Mouse (Mus musculus): ENCODE measurements around the gene Sept12. TPM values are rescaled to one million over a fixed set of nuclear protein-coding genes. Genes with fewer than 3 reads are reported as not detected.

The Sept12 gene
- total RNA-seq (2021), result not detected

DNA sequence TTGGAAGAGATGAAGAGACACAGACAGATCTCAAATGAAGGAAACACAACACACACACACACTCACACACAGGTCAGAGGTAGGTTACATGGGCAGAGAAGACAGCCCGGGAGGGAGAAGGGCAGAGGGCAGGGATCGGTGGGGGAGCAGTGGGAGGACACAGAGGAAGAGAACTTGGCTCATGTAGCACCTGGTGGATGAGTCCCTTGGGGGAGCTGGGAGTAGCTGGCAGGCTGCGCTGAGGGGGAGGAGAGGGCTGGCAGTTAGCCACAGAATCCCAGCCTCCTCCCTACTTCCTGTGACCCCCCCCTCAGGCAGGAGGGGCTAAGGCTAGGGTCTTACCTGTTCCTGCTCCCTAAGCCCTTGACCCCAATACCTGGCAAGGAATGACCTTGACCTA lies at the start of gene Sept12:
Gene Sept12, minus strand, starts transcription at position 300 of the 400 bp plus-strand sequence.
- no peak for DNase-seq (ENCODE audit: low spot score)
- intact Hi-C loops (cut with DNase I), result no loop called here

DNA sequence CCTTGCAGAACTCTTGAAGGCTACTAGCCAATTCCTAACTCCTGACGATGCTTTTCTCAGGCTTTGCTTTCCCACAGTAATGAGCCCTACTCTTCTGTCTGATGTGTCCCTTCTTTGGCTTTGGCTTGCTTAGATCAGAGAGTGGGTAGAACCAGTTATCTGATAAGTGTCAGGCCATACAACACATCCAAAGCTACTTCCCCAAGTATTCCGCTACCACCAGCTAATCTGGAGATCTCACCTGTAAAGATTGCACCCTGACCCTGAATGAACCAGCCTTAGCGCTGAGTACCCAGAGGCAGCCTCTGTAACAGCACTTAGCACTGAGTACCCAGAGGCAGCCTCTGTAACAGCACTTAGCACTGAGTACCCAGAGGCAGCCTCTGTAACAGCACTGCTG lies 47.7 kb upstream of the Sept12 start:
- intact Hi-C loops (cut with DNase I), result loop anchor here (5.0 kb wide), 1 partner anchor 83 kb away; the partner anchor contains the start of gene Anks3
- no peak for DNase-seq (ENCODE audit: low spot score)

DNA sequence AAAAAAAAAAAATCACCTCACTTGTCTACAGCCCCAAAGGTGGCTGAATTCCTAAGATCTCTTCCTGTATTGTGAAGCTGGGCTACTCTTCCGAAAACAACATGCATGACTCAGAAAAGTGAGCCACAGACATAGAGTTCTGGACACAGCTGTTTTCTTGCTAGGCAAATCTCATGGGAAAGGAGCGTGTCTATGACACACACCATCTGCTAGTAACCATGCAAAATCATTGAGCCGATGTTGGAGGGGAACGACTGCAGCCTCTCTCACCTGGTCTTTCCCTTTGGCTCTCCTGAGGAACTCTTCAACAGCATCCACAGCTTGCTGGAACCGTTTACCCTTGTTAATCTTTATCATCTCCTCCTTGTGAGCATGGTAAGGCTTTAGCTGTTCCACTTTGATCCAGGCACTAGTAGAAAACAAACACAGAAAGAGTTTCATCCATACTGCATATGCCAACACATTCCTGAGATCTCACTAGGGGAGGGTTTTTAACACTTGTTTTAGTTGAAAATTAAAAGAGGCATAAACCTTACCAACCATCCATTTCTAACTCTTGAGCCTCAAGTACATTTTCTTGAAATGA lies 39.1 kb upstream of the Sept12 start:
- no peak for DNase-seq (ENCODE audit: low spot score)

DNA sequence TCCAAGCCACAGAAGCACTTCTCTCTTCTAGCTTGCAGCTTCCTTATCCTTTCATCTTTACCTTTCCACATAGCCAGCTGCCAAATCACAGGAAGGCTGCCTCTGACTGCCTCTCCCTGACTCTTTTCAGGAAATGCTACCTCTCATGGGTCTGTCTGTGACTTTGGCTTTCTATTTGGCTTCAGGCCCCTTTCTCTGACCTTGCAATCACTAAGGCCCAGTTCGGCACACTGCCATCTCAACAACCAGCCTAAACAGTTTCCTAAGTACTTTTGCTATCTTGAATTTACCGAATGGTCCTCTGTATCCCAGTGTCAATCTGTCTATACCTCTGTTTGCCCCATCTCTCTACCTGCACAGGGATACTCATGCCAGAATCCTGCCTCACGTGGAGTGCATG lies 37.9 kb upstream of the Sept12 start:
- DNase-seq (ENCODE audit: low spot score), result no peak
- intact Hi-C loops (cut with DNase I), result no loop called here

More for the DNA sequence above, 39.1 kb upstream of the Sept12 start:
- intact Hi-C loops (cut with DNase I), result no loop called here

DNA sequence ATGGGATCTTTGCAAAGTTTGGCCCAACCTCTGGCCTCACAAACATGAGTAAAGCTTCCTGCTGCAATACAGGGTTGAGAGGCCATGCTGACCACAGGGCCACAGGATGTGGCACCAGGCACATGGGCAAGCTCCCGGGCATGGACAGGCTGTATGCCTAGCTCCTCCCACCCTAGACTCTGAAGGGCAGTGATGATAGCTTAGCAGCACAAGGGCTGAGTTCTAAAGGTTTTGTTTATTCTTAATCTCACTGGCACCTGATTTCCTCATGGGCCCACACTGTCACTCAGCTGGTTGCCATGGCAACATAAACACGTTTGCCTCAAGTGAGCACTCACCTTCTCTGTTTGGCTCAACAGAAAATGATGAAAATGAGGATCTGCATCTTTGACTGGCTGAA lies 32.2 kb upstream of the Sept12 start:
- intact Hi-C loops (cut with DNase I), result no loop called here

DNA sequence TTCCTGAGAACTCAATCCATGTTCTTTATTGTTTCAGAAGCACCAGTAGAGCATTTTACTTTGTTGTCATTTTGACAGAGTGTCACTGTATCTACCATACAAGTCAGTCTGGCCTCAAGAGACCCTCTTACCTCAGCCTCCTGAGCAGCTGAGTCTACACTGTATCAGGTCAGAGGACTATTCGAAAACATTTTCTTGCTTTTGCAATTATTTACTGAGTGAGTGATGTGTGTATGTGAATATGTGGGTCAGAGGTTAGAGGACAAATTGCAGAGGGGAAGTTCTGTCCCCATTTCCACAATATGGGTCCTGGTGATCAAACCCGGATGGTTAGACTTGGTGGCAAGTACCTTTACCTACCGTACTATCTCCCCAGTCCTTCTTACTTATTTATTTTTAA lies 26.4 kb upstream of the Sept12 start:
- intact Hi-C loops (cut with DNase I), result no loop called here
- no peak for DNase-seq (ENCODE audit: low spot score)

More for the DNA sequence above, 32.2 kb upstream of the Sept12 start:
- DNase-seq (ENCODE audit: low spot score), result no peak

DNA sequence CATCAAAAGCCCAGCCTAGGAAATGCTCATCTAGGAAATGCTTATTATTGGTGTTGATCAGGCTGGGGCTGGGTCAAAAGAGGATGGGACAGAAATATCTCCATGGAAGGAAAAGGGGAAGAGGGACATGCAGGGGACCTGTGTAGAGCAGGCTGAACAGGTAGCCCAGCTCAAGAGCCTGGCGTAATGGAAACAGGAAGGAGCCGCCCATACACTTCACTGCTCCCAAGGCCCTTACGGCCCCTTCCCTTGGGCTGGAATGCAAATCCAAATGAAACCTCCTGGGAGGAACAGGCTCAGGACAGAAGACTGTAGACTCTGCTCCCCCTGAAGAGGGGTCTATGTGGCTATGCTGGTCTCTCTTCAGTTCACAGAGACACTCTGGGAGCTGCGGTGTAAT lies 16.9 kb upstream of the Sept12 start:
- intact Hi-C loops (cut with DNase I), result loop anchor here (5.0 kb wide), 1 partner anchor 47 kb away; no protein-coding TSS in a partner anchor
- no peak for DNase-seq (ENCODE audit: low spot score)

DNA sequence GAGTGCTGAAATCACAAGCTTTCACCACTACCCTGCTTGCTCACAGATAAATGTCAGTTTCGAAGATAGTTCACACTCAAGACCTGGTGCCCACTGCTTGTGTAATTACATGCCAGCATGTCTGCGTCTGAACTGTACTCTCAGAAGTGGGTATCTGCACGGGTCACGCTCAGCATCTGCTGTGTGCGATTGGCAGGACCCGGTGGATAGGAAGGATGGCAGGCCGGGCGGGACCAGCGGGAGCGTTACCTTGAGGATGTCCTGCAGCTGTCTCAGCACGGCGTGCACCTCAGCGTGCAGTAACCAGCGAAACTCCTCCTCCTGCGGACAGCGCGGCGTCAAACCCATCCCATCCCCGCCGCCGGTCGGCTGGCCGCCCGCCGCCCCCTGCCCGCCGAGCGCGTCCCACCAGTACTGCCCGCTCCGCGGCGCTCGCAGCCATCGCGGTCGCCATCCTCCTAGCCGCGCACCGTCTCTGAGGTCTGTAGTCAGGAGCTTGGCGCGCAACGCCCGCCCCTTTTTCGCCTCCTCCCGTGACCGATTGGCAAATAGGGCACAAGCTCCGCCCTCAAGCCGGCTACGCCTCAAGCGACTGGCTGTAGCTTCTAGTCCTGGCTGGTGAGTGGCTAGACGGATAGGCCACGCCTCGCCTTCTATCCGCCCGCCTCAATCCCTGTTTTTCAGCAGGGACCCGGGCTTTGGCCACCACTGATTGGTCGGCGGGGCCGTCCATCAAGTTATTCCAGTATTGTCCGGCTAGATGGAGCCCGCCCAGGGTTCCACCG lies 15.6 kb upstream of the Sept12 start, which contains the start of gene Rogdi:
Gene Rogdi, minus strand, starts transcription at position 500 of the 785 bp plus-strand sequence.
- intact Hi-C loops (cut with DNase I), result loop anchor here (5.0 kb wide), 1 partner anchor 46 kb away; no protein-coding TSS in a partner anchor
- peak; percentile 98 for DNase-seq (ENCODE audit: low spot score)

DNA sequence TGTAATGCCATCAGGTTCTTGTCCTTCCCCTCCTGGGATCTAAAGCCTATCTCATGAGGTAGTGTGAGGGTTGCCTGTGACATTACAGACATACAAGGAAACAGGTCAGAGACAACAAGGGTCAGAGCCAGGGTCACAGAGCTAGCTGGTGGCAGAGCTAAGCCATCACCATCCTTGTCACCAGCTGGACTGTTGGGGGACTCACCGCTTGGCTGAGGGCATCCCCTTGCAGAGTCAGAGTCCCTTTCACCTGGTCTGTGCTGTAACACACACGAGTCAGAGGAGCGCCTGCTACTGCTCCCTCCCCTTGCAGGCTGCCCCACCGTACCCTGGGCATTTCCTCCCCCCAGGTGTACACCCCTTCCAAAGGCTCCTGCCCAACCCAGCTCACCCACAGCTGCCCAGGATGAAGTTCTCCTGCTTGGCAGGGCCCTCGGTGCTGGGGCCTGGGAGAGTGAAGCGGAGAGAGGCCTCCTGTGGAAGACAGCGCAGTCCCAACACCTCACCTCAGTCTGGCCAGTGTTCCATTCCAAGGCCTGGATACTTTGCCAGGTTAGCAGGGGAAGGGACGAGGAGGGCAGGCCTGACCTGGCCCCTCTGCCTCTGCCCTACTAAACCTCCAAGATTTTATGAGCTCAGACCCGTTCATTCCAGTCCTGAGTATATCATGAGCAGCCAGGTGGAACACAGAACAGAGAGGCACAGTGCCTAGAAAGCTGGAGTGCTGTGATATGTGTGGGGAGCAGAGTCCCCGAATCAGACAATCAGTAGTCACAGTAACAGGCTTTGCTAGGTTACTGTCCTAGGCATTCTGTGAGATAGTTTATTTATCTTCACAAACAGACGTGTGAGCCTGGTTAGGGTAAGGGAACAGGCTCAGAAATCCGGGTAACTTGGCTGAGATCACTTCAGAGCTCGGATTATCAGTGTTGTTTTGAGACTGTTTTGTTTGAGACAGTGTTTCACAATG lies 14.7 kb upstream of the Sept12 start:
- intact Hi-C loops (cut with DNase I), result loop anchor here (5.0 kb wide), 1 partner anchor 45 kb away; no protein-coding TSS in a partner anchor

DNA sequence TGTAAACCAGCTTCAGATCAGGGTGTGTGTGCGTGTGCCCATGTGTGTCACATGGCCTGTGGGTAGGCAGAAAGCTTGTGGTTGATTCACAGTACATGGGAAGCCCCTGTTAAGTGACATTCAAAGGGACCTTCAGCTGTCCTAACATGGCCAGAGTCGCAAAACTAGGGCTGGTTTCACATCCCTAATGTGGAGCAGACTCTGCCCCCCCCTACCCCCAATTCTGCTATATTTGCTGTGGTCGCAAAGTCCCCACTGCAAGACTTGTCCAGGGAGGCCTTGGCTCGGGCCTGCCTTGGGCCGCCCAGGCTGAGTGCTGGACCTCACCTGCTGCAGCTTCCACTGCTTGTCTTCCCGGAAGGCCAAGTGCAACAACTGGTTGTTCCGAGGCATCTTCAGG lies 13.6 kb upstream of the Sept12 start:
- no peak for DNase-seq (ENCODE audit: low spot score)

More for the DNA sequence above, 14.7 kb upstream of the Sept12 start:
- no peak for DNase-seq (ENCODE audit: low spot score)

DNA sequence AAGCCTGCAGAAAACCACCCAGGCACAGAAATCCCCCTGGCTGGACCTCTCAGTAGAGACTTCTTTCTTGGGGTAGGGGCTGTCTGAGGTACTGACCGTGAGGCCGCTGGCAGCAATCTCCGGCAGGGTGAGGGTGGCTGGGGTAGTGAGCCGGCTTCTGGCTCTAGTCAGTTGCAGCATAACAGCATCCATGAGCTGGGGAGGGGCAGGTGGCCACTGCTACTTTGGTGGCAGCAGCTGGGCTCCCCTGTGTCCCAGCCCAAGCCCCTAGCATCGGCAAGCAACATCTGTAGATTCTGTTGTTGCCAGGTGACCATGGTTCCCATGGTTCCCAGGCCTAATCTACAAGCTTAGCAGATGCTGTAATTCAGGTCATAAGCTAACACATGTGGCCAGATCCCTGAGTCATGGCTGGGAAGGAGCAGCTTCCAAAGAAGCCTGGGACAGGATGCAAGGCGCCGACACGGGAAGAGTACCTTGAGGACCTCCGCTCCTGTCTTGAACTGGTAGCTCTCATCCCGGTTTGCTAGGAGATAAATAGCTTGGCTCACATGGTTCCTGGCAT lies 12.8 kb upstream of the Sept12 start:
- intact Hi-C loops (cut with DNase I), result loop anchor here (5.0 kb wide), 1 partner anchor 43 kb away; no protein-coding TSS in a partner anchor
- DNase-seq (ENCODE audit: low spot score), result no peak

More for the DNA sequence above, 13.6 kb upstream of the Sept12 start:
- intact Hi-C loops (cut with DNase I), result loop anchor here (5.0 kb wide), 1 partner anchor 44 kb away; no protein-coding TSS in a partner anchor

DNA sequence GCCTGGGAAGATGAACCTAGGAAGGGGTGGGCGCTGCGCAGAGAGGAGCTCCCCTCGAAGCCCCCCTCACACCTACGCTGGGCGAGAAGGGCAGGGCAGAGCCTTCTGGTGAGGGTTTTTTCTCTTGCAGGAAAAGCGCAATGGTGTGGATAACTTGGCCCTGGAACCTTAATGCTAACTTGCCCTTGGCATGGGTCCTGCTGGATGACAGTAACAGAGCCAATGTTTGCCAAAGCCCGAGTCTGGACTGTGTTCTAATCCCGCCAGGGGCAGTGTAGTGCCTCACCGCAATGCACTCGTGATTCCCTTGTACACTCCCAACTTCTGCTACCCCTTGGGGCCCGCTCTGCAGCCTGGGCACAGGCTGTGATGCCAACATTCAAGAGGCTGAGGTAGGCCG lies 10.4 kb upstream of the Sept12 start:
- no peak for DNase-seq (ENCODE audit: low spot score)
- intact Hi-C loops (cut with DNase I), result no loop called here

DNA sequence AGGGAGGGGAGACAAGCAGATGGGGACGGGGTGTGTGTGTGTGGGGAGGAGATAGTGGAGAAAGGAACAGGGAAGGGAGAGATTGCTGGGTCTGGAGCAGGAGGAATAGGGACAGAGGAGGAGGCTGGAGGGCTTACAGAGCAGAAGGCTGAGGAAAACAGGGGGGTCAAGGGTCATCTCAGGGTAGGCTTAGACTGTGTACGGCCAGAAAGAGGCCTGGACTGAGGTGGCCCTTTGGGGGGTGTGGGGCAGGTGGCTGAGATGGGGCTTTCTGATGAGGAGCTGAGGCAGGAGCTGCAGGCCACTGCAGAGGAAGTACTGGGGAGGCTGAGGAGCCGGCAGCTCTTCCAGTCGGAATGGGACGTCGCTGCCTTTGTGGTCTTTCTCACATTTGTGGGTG lies 9.8 kb upstream of the Sept12 start:
- intact Hi-C loops (cut with DNase I), result no loop called here
- DNase-seq (ENCODE audit: low spot score), result no peak

DNA sequence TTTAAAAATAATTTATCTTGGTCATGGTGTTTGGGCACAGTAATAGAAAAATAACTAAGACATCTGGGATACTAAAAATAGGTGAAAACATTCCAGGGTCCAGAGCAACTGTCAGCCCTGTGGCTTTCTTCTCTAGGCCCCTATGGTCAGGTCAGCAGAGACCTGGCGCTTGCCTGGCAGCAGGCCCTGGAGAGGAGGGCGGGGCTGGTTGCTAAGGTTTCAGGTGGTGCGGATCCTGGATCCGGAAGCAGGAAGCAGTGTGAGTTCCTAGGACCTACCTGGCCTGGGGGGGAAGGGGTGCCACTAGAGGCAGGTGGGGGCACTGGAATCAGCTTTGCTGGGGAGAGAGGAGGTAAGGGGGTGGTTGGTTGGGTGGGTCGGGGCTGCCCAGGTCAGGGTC lies 9.4 kb upstream of the Sept12 start, which contains the start of gene Smim22:
Gene Smim22, plus strand, starts transcription at position 222 of the 400 bp plus-strand sequence.
- intact Hi-C loops (cut with DNase I), result no loop called here
- DNase-seq (ENCODE audit: low spot score), result no peak

DNA sequence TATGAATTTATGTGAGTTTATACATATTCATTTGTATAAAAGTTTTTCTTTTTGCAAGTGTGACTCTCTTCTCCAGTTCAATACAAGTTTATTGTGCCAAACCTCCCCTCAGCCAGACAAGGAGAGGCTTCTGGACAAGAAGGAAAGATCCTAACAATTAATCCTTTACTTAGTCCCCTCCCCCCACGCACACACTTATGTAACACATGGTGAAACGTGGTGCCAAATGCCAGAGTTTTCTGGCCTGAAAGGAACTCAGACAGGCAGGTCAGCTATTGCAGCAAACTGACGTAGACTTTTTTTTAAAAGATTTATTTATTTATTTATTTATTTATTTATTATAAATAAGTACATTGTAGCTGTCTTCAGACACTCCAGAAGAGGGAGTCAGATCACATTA lies 3.0 kb upstream of the Sept12 start:
- intact Hi-C loops (cut with DNase I), result no loop called here
- no peak for DNase-seq (ENCODE audit: low spot score)

DNA sequence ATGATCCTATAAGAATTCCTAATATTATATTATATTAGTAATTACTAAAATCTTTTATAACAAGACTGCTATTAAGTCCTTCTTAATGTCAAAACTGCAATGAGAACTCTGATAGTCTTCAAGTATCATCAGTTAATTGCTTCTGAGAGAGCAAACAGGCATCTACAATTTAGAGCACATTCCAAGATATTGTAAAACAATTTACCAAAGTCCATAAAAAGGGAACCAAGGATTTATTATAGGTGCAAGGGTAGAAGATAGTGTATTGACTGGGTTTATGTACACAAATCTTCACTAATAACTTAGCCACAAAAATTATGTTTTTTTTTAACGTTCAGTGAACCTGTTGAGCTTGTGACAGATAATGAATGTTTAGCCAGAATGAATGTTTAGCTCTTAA lies 1.3 kb upstream of the Sept12 start:
- no peak for DNase-seq (ENCODE audit: low spot score)
- intact Hi-C loops (cut with DNase I), result no loop called here

DNA sequence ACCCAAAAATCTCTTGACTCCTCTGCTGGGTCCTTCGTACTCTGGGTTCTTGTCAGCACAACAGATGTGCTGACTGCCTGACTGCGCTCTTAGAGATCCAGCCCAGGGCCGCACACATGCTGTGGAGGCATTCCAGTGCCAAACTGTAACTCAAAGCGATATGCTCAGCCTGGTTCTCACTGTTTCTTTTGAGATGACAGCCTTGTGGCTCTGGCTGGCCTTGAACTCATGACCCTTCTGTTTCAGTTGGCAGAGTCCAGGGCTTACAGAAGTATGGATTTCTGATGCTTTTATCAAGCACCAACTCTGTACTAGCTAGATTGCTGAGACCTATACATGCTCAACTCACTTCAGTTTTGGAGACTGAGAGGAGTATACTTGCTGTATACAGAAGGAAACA lies 4.4 kb downstream of the Sept12 start:
- intact Hi-C loops (cut with DNase I), result no loop called here
- no peak for DNase-seq (ENCODE audit: low spot score)

DNA sequence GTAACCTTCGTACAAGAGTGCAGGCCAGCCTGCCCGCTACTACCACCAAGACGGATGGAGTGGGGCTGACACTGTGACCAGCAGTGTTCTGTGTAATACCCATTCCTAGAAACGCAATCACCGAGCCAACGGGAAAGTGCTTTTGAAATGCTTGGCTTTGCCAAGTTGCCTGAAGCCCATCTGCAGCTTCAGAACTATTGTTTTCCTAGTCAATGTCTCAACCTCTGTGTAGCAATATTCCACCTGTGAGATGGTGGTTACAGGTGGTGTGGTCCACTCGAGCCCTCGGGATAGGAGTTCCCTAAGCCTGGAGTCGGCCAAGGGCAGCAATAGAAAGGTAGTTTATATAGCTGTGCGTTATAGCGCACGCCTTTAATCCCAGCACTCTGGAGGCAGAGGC lies 12.9 kb downstream of the Sept12 start:
- DNase-seq (ENCODE audit: low spot score), result no peak
- intact Hi-C loops (cut with DNase I), result no loop called here

DNA sequence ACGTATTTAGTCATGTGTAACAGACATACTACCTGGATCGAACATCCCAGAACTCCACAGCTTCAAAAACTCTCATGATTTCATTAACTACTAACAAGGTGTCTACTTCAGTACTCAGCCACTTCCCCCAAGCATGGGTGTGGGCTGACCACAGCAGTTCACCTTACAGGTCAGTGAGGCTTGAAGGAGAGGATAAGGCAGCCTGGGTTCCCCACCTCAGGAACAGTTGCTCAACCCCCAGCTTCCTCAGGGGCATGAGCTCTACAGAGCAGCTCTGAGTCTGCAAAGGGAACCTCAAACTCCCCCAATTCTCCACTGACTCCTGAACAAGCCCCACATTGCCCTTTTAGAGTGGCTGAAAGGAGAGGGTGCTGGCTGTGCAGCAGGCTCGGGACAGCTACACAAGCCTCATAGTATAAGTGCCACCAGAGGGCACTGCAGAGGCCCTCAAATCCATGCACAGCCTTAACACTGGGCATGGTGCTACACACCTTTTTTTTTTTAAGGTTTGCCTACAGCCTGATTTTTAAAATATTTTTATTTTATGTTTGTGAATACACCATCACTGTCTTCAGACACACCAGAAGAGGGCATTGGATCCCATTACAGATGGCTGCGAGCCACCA lies 17.8 kb downstream of the Sept12 start:
- DNase-seq (ENCODE audit: low spot score), result no peak
- intact Hi-C loops (cut with DNase I), result loop anchor here (1.0 kb wide), 1 partner anchor 165 kb away; no protein-coding TSS in a partner anchor

All from heart, postnatal 25 days (tissue).